Mouse (Mus musculus): ENCODE data around the gene Gm45713. TPM values are rescaled to one million over a fixed set of nuclear protein-coding genes. Genes with fewer than 3 reads are reported as not detected.
"Not testable (repeated sequence)": the region's sequence is repeated elsewhere in the genome, so short reads cannot be mapped to it uniquely, and the experiment has no call there.

Gm45713 gene
- total and polyA plus RNA-seq, 3 experiments = 0.80 to 4.5 TPM; not detected in 1

GRCm38 (mm10) chr7:45156206-45156605, 20.2 kb upstream of the Gm45713 start:
- TF ChIP-seq EP300 (IDR thresholded peaks at IDR 0.05; ENCODE audit: insufficient read depth, low read depth, low read length) = no peak
- TF ChIP-seq POLR2A (IDR thresholded peaks at IDR 0.05; ENCODE audit: insufficient read depth, low read depth, low read length) = no peak
- TF ChIP-seq CTCF (IDR thresholded peaks at IDR 0.05) = no peak
- no peaks in the 10 kb centered on the region for H3K79me2 ChIP-seq (replicated peaks; ENCODE audit: control insufficient read depth, insufficient read depth, low read length)
- DNase-seq = no peak
- WGBS = 89% methylated on average over 15 of the region's 15 CpGs
- H3K27me3 ChIP-seq (ENCODE audit: control insufficient read depth, insufficient read depth, low read length) = no peaks in the 10 kb centered on the region
- peaks cover 1% of the 10 kb centered on the region; the same call in 1 of the 2 replicates for H3K4me1 ChIP-seq (ENCODE audit: control insufficient read depth, insufficient read depth, low read length)
- intact Hi-C loops (cut with DNase I) = no loop called here
- no peak overlapping the region for H3K9ac ChIP-seq (ENCODE audit: low read depth, low read length)
- no peak overlapping the region for H3K4me3 ChIP-seq
- H3K27ac ChIP-seq = no peak overlapping the region
- H3K36me3 ChIP-seq (ENCODE audit: control insufficient read depth, insufficient read depth, low read length) = peaks cover 2% of the 10 kb centered on the region

- Histone ChIP-seq H3K79me2 (replicated peaks; ENCODE audit: control insufficient read depth, insufficient read depth, low read length) (no peaks in the 10 kb centered on the region), H3K9ac (ENCODE audit: low read depth, low read length) (no peak overlapping the region), H3K4me1 (ENCODE audit: control insufficient read depth, insufficient read depth, low read length) (peaks cover 5% of the 10 kb centered on the region; the same call in 1 of the 2 replicates), H3K4me3 (no peak overlapping the region), H3K36me3 (ENCODE audit: control insufficient read depth, insufficient read depth, low read length) (peaks cover 2% of the 10 kb centered on the region), H3K27ac (no peak overlapping the region), H3K27me3 (ENCODE audit: control insufficient read depth, insufficient read depth, low read length) (no peaks in the 10 kb centered on the region)
- DNase-seq = no peak
- 82% methylated on average over 9 of the region's 9 CpGs for WGBS
- intact Hi-C loops (cut with DNase I) = no loop called here
- TF ChIP-seq EP300 (IDR thresholded peaks at IDR 0.05; ENCODE audit: insufficient read depth, low read depth, low read length) (no peak), POLR2A (IDR thresholded peaks at IDR 0.05; ENCODE audit: insufficient read depth, low read depth, low read length) (no peak), CTCF (IDR thresholded peaks at IDR 0.05) (no peak)
These were observed 19.6 kb upstream of the Gm45713 start for GRCm38 (mm10) chr7:45155590-45155989.

GRCm38 (mm10) chr7:45154993-45155514, 19.0 kb upstream of the Gm45713 start:
- no peaks in the 10 kb centered on the region for H3K79me2 ChIP-seq (replicated peaks; ENCODE audit: control insufficient read depth, insufficient read depth, low read length)
- peaks cover 6% of the 10 kb centered on the region; the same call in 1 of the 2 replicates for H3K4me1 ChIP-seq (ENCODE audit: control insufficient read depth, insufficient read depth, low read length)
- no peaks in the 10 kb centered on the region for H3K27me3 ChIP-seq (ENCODE audit: control insufficient read depth, insufficient read depth, low read length)
- peak overlapping the region; percentile 97 for H3K27ac ChIP-seq
- peak overlapping the region; percentile 69 for H3K4me3 ChIP-seq
- no peak overlapping the region for H3K9ac ChIP-seq (ENCODE audit: low read depth, low read length)
- intact Hi-C loops (cut with DNase I) = loop anchor here (1.0 kb wide), 1 partner anchor 26 kb away; no protein-coding TSS in a partner anchor
- peaks cover 2% of the 10 kb centered on the region for H3K36me3 ChIP-seq (ENCODE audit: control insufficient read depth, insufficient read depth, low read length)
- WGBS = 65% methylated on average over 12 of the region's 12 CpGs
- no peak for TF ChIP-seq POLR2A (IDR thresholded peaks at IDR 0.05; ENCODE audit: insufficient read depth, low read depth, low read length)
- peak; percentile 66 for TF ChIP-seq CTCF (IDR thresholded peaks at IDR 0.05)
- DNase-seq = peak; percentile 55 to 61

GRCm38 (mm10) chr7:45154096-45154992, 18.3 kb upstream of the Gm45713 start, which contains the start of the genes Pih1d1 and Aldh16a1:
Pih1d1 (plus strand) TSS chr7:45154303.
Aldh16a1 (minus strand) TSS chr7:45154584.
- intact Hi-C loops (cut with DNase I) = loop anchor here (1.0 kb wide), 1 partner anchor 25 kb away; no protein-coding TSS in a partner anchor
- TF ChIP-seq EP300 (IDR thresholded peaks at IDR 0.05; ENCODE audit: insufficient read depth, low read depth, low read length) (no peak), CTCF (IDR thresholded peaks at IDR 0.05) (peak; percentile 80), POLR2A (IDR thresholded peaks at IDR 0.05; ENCODE audit: insufficient read depth, low read depth, low read length) (peak; percentile 95)
- peak within 1 kb of the TSS; percentile 92 for H3K9ac ChIP-seq (ENCODE audit: low read depth, low read length)
- DNase-seq = peak; percentile 98 to 99
- no peaks in the 10 kb centered on the region for H3K27me3 ChIP-seq (ENCODE audit: control insufficient read depth, insufficient read depth, low read length)
- peak within 1 kb of the TSS; percentile 69 for H3K4me3 ChIP-seq
- 3% methylated on average over 69 of the region's 69 CpGs for WGBS
- H3K27ac ChIP-seq = peak within 1 kb of the TSS; percentile 97
- H3K36me3 ChIP-seq (ENCODE audit: control insufficient read depth, insufficient read depth, low read length) = peaks cover 2% of the 10 kb centered on the region
- H3K79me2 ChIP-seq (replicated peaks; ENCODE audit: control insufficient read depth, insufficient read depth, low read length) = no peaks in the 10 kb centered on the region
- H3K4me1 ChIP-seq (ENCODE audit: control insufficient read depth, insufficient read depth, low read length) = peaks cover 6% of the 10 kb centered on the region; the same call in 1 of the 2 replicates

GRCm38 (mm10) chr7:45153586-45153985, 17.6 kb upstream of the Gm45713 start:
- Histone ChIP-seq H3K36me3 (ENCODE audit: control insufficient read depth, insufficient read depth, low read length) (peaks cover 2% of the 10 kb centered on the region), H3K79me2 (replicated peaks; ENCODE audit: control insufficient read depth, insufficient read depth, low read length) (no peaks in the 10 kb centered on the region), H3K27ac (peak overlapping the region; percentile 97), H3K27me3 (ENCODE audit: control insufficient read depth, insufficient read depth, low read length) (no peaks in the 10 kb centered on the region), H3K4me1 (ENCODE audit: control insufficient read depth, insufficient read depth, low read length) (peaks cover 6% of the 10 kb centered on the region; the same call in 1 of the 2 replicates), H3K4me3 (peak overlapping the region; percentile 69), H3K9ac (ENCODE audit: low read depth, low read length) (peak overlapping the region; percentile 92)
- TF ChIP-seq CTCF (IDR thresholded peaks at IDR 0.05) (no peak), EP300 (IDR thresholded peaks at IDR 0.05; ENCODE audit: insufficient read depth, low read depth, low read length) (no peak), POLR2A (IDR thresholded peaks at IDR 0.05; ENCODE audit: insufficient read depth, low read depth, low read length) (no peak)
- DNase-seq = no peak
- under 1% methylated on average over 5 of the region's 5 CpGs for WGBS
- intact Hi-C loops (cut with DNase I) = no loop called here

- H3K27ac ChIP-seq; H3K27me3 ChIP-seq (ENCODE audit: control insufficient read depth, insufficient read depth, low read length); H3K4me1 ChIP-seq (ENCODE audit: control insufficient read depth, insufficient read depth, low read length); intact Hi-C loops (cut with DNase I); DNase-seq; H3K4me3 ChIP-seq; H3K79me2 ChIP-seq (replicated peaks; ENCODE audit: control insufficient read depth, insufficient read depth, low read length); H3K36me3 ChIP-seq (ENCODE audit: control insufficient read depth, insufficient read depth, low read length); H3K9ac ChIP-seq (ENCODE audit: low read depth, low read length): not testable (repeated sequence)
- 90% methylated on average over 2 of the region's 2 CpGs for whole genome bisulfite sequencing
These were observed 17.0 kb upstream of the Gm45713 start for GRCm38 (mm10) chr7:45153052-45153451.
